7 mouse cellular contexts compared by ENCODE assay signal in genomic region chr11:101259261-101259712, GRCm38 (mm10). TPM values are rescaled to one million over a fixed set of nuclear protein-coding genes. Genes with fewer than 3 reads are reported as not detected.
DNase-seq lines count a peak whose midpoint lies in the region; ATAC-seq and TF ChIP-seq lines count a peak whose summit lies in the region.

No protein-coding gene starts in this region.

- no peak overlapping the region for H3K27ac ChIP-seq in hindbrain, embryonic 13.5 days
- H3K27ac ChIP-seq in left cerebral cortex, adult 2 months, result no peak overlapping the region
- H3K27ac ChIP-seq in midbrain, embryonic 16.5 days (ENCODE audit: low read length), result no peak overlapping the region

- H3K27me3 ChIP-seq in G1E (ENCODE audit: insufficient read depth, low read length), result no peaks in the 10 kb centered on the region
- H3K27me3 ChIP-seq in hindbrain, embryonic 13.5 days, result peaks cover 54% of the 10 kb centered on the region
- peaks cover 25% of the 10 kb centered on the region for H3K27me3 ChIP-seq in midbrain, embryonic 16.5 days (ENCODE audit: control insufficient read depth, insufficient read depth, low read depth, low read length)

- WGBS in hindbrain, embryonic 13.5 days, result 48% methylated on average over 6 of the region's 6 CpGs
- 44% methylated on average over 6 of the region's 6 CpGs for WGBS in midbrain, embryonic 16.5 days

- H3K4me1 ChIP-seq in G1E (ENCODE audit: insufficient read depth, low read depth, low read length), result peaks cover 74% of the 10 kb centered on the region
- H3K4me1 ChIP-seq in hindbrain, embryonic 13.5 days (replicated peaks), result peaks cover 47% of the 10 kb centered on the region
- peaks cover 15% of the 10 kb centered on the region for H3K4me1 ChIP-seq in midbrain, embryonic 16.5 days (ENCODE audit: control insufficient read depth, insufficient read depth, low read length)

- TF ChIP-seq CTCF in G1E (IDR thresholded peaks at IDR 0.05; ENCODE audit: low read depth, low read length), result no peak
- TF ChIP-seq CTCF in left cerebral cortex, adult 2 months (IDR thresholded peaks at IDR 0.05), result no peak

- peak overlapping the region; percentile 92 for H3K4me2 ChIP-seq in hindbrain, embryonic 13.5 days
- no peak overlapping the region for H3K4me2 ChIP-seq in midbrain, embryonic 16.5 days (ENCODE audit: low read length)

- H3K36me3 ChIP-seq in G1E (replicated peaks), result peaks cover 60% of the 10 kb centered on the region
- peaks cover 18% of the 10 kb centered on the region for H3K36me3 ChIP-seq in hindbrain, embryonic 13.5 days
- 0 out of 2 replicates have a peak, but pooled peaks cover 3% of the 10 kb centered on the region for H3K36me3 ChIP-seq in midbrain, embryonic 16.5 days (ENCODE audit: control insufficient read depth, insufficient read depth, low read length)

- no peak for ATAC-seq in G1E (ENCODE audit: extremely low read depth, insufficient number of reproducible peaks, low FRiP score, poor library complexity, severe bottlenecking)
- no peak for ATAC-seq in hindbrain, embryonic 13.5 days (ENCODE audit: low FRiP score)
- no peak for ATAC-seq in midbrain, embryonic 16.5 days

- H3K4me3 ChIP-seq in G1E (ENCODE audit: low read depth, low read length), result peak overlapping the region; percentile 79; the same call in 1 of the 2 replicates
- no peak overlapping the region for H3K4me3 ChIP-seq in hindbrain, embryonic 13.5 days
- H3K4me3 ChIP-seq in left cerebral cortex, adult 2 months, result no peak overlapping the region
- no peak overlapping the region for H3K4me3 ChIP-seq in midbrain, embryonic 16.5 days (ENCODE audit: low read depth, low read length)

- no peak for DNase-seq in G1E (ENCODE audit: low spot score)
- peak; percentile 93 for DNase-seq in NIH3T3 (ENCODE audit: low read depth)
- DNase-seq in left cerebral cortex, adult 2 months (ENCODE audit: extremely low spot score in 1 of 2, low spot score in 2 of 2), result peak; percentile 49 to 68
- DNase-seq in thymus, postnatal 14 days, result no peak
- DNase-seq in lung, postnatal 10 days, result no peak

- 0 out of 2 replicates have a peak overlapping the region, but pooled peaks have one; percentile 76 for H3K9ac ChIP-seq in hindbrain, embryonic 13.5 days
- H3K9ac ChIP-seq in midbrain, embryonic 16.5 days (ENCODE audit: low read depth, low read length), result 0 out of 2 replicates have a peak overlapping the region, but pooled peaks have one; percentile 11

- intact Hi-C loops in left cerebral cortex, adult 2 months (cut with DNase I), result no loop called here

- H3K9me3 ChIP-seq in G1E (replicated peaks), result no peaks in the 10 kb centered on the region
- H3K9me3 ChIP-seq in hindbrain, embryonic 13.5 days, result no peaks in the 10 kb centered on the region
- H3K9me3 ChIP-seq in midbrain, embryonic 16.5 days (replicated peaks; ENCODE audit: control insufficient read depth, low read length, poor library complexity, severe bottlenecking), result no peaks in the 10 kb centered on the region

RNA-seq across cellular contexts. Expression of gene Wnk4, which starts 1.1 kb away (rescaled TPM):
- 21.2 and 27.2 TPM in 2 replicates for total RNA-seq in G1E (2014; fragmentation: Nextera tagmentation)
- total RNA-seq in G1E (2017), result 2.3 and 4.2 TPM in 2 replicates
- polyA plus RNA-seq in G1E (2012), result 45.0 and 48.7 TPM in 2 replicates
- 7.0 and 7.7 TPM in 2 replicates for polyA plus RNA-seq in hindbrain, embryonic 13.5 days (2015; fragmentation: Nextera tagmentation; extraction: Ambion mirVana)
- 1 to 10 TPM; 4.5 to 8.0 TPM for total RNA-seq in left cerebral cortex, adult 2 months (2021)
- 6.4 and 7.4 TPM in 2 replicates for polyA plus RNA-seq in midbrain, embryonic 16.5 days (2015; fragmentation: Nextera tagmentation; extraction: Ambion mirVana)

RNA-seq across cellular contexts. Expression of gene Vps25, which starts 5.8 kb away (rescaled TPM):
- 482 and 539 TPM in 2 replicates for total RNA-seq in G1E (2014; fragmentation: Nextera tagmentation)
- total RNA-seq in G1E (2017), result 98.4 and 104 TPM in 2 replicates
- polyA plus RNA-seq in G1E (2012), result 140 and 170 TPM in 2 replicates
- polyA plus RNA-seq in hindbrain, embryonic 13.5 days (2015; fragmentation: Nextera tagmentation; extraction: Ambion mirVana), result 110 and 115 TPM in 2 replicates
- total RNA-seq in left cerebral cortex, adult 2 months (2021), result 10 to 100 TPM; 59.3 to 61.0 TPM
- 115 and 119 TPM in 2 replicates for polyA plus RNA-seq in midbrain, embryonic 16.5 days (2015; fragmentation: Nextera tagmentation; extraction: Ambion mirVana)

RNA-seq across cellular contexts. Expression of gene Ramp2, which starts 13.5 kb away (rescaled TPM):
- total RNA-seq in G1E (2014; fragmentation: Nextera tagmentation) (not detected in 2 replicates), G1E (2017) (0.27 TPM in 1 of 2 replicates, not detected in the other)
- 0.04 and 0.10 TPM in 2 replicates for polyA plus RNA-seq in G1E (2012)
- polyA plus RNA-seq in hindbrain, embryonic 13.5 days (2015; fragmentation: Nextera tagmentation; extraction: Ambion mirVana), result 84.8 and 94.9 TPM in 2 replicates
- 10 to 100 TPM; 35.7 to 40.8 TPM for total RNA-seq in left cerebral cortex, adult 2 months (2021)
- 79.5 and 83.8 TPM in 2 replicates for polyA plus RNA-seq in midbrain, embryonic 16.5 days (2015; fragmentation: Nextera tagmentation; extraction: Ambion mirVana)

RNA-seq across cellular contexts. Expression of gene Cntd1, which starts 19.5 kb away (rescaled TPM):
- total RNA-seq in G1E (2014; fragmentation: Nextera tagmentation) (1.5 TPM in 1 of 2 replicates, not detected in the other), G1E (2017) (0.81 and 1.1 TPM in 2 replicates)
- polyA plus RNA-seq in G1E (2012), result 0.02 TPM in 1 of 2 replicates, not detected in the other
- 1.3 TPM in 2 replicates for polyA plus RNA-seq in hindbrain, embryonic 13.5 days (2015; fragmentation: Nextera tagmentation; extraction: Ambion mirVana)
- total RNA-seq in left cerebral cortex, adult 2 months (2021), result under 1 TPM; 0.44 to 0.81 TPM
- 0.71 and 0.80 TPM in 2 replicates for polyA plus RNA-seq in midbrain, embryonic 16.5 days (2015; fragmentation: Nextera tagmentation; extraction: Ambion mirVana)

RNA-seq across cellular contexts. Expression of gene Coa3, which starts 19.6 kb away (rescaled TPM):
- 52.6 and 54.1 TPM in 2 replicates for total RNA-seq in G1E (2014; fragmentation: Nextera tagmentation)
- total RNA-seq in G1E (2017), result 58.1 and 65.9 TPM in 2 replicates
- polyA plus RNA-seq in G1E (2012), result 16.8 and 39.8 TPM in 2 replicates
- polyA plus RNA-seq in hindbrain, embryonic 13.5 days (2015; fragmentation: Nextera tagmentation; extraction: Ambion mirVana), result 216 and 226 TPM in 2 replicates
- total RNA-seq in left cerebral cortex, adult 2 months (2021), result 10 to 100 TPM; 97.5 to 98.4 TPM
- 208 and 224 TPM in 2 replicates for polyA plus RNA-seq in midbrain, embryonic 16.5 days (2015; fragmentation: Nextera tagmentation; extraction: Ambion mirVana)

Comparison
In these comparisons a context has a peak if more than half of its experiments do, and no peak if none do; other contexts are left out.
1. DNase-seq: peak in NIH3T3 (single experiment) and left cerebral cortex, adult 2 months (2 of 2); none in G1E (single experiment), thymus, postnatal 14 days (single experiment) and lung, postnatal 10 days (single experiment).
2. RNA of gene Ramp2, which starts 13.5 kb away (polyA plus RNA-seq): 84.8 to 94.9 TPM in hindbrain, embryonic 13.5 days and 79.5 to 83.8 TPM in midbrain, embryonic 16.5 days; 0.04 to 0.10 TPM in G1E; every median in the first group is over 10 times any median in the second.